Comparison of ENCODE assay signal across 10 mouse cellular contexts in genomic region chrX:11591391-11592187, GRCm38 (mm10).
A peak's percentile ranks its signal among the peaks of the same experiment; 100 is the strongest.
DNase-seq lines count a peak whose midpoint lies in the region; ATAC-seq and TF ChIP-seq lines count a peak whose summit lies in the region.
"Had no signal": no experiment of that assay in that cellular context is flagged by ENCODE, and none has a peak within 500 bp of the region (broad histone marks: within the 10 kb centered on the region; RNA-seq: fewer than 3 reads in every experiment).

No protein-coding gene starts in this region.

- no peaks in the 10 kb centered on the region for H3K27me3 ChIP-seq in kidney, postnatal 0 days (ENCODE audit: insufficient read depth, low read length)
- peaks cover 45% of the 10 kb centered on the region for H3K27me3 ChIP-seq in kidney, embryonic 15.5 days
- H3K27me3 ChIP-seq in lung, postnatal 0 days (replicated peaks; ENCODE audit: insufficient read depth, low read length) = no peaks in the 10 kb centered on the region

- no peaks in the 10 kb centered on the region for H3K9me3 ChIP-seq in kidney, postnatal 0 days (replicated peaks; ENCODE audit: low read length)
- H3K9me3 ChIP-seq in kidney, embryonic 15.5 days (replicated peaks) = no peaks in the 10 kb centered on the region
- no peaks in the 10 kb centered on the region for H3K9me3 ChIP-seq in lung, postnatal 0 days (ENCODE audit: low read length)
- H3K9me3 ChIP-seq: heart, embryonic 13.5 days had no signal

- peak; percentile 16 to 24 for DNase-seq in cerebellum, postnatal 14 days
- DNase-seq in cerebellum, adult 9-11 months = no peak
- peak; percentile 49 for DNase-seq in kidney, postnatal 0 days (ENCODE audit: low spot score)
- DNase-seq in brain, embryonic 14.5 days (ENCODE audit: low read depth) = peak; percentile 29
- DNase-seq in lung, postnatal 0 days (ENCODE audit: low spot score) = no peak
- DNase-seq in thymus, postnatal 4 days = no peak
- DNase-seq in thymus, postnatal 25 days = no peak
- DNase-seq: cerebellum, adult 8-10 months had no signal

- TF ChIP-seq POLR2A in brain, embryonic 14.5 days (IDR thresholded peaks at IDR 0.05; ENCODE audit: borderline replicate concordance, extremely low read depth, insufficient read depth, insufficient read length, poor library complexity, severe bottlenecking) = no peak

- H3K9ac ChIP-seq in kidney, postnatal 0 days (ENCODE audit: low read depth, low read length) = no peak overlapping the region
- H3K9ac ChIP-seq in kidney, embryonic 15.5 days = no peak overlapping the region
- H3K9ac ChIP-seq in lung, postnatal 0 days (replicated peaks; ENCODE audit: low read depth) = no peak overlapping the region
- H3K9ac ChIP-seq: heart, embryonic 13.5 days had no signal

- no peaks in the 10 kb centered on the region for H3K36me3 ChIP-seq in kidney, postnatal 0 days (ENCODE audit: insufficient read depth, low read length)
- H3K36me3 ChIP-seq in kidney, embryonic 15.5 days = no peaks in the 10 kb centered on the region
- H3K36me3 ChIP-seq in lung, postnatal 0 days (ENCODE audit: insufficient read depth, low read length) = no peaks in the 10 kb centered on the region
- H3K36me3 ChIP-seq: heart, embryonic 13.5 days had no signal

- no peak overlapping the region for H3K4me2 ChIP-seq in kidney, postnatal 0 days (ENCODE audit: low read length)
- H3K4me2 ChIP-seq in kidney, embryonic 15.5 days = no peak overlapping the region
- no peak overlapping the region for H3K4me2 ChIP-seq in lung, postnatal 0 days (replicated peaks; ENCODE audit: low read depth, low read length)
- H3K4me2 ChIP-seq: heart, embryonic 13.5 days had no signal

- peak; percentile 59 for TF ChIP-seq CTCF in kidney, postnatal 0 days (IDR thresholded peaks at IDR 0.05; ENCODE audit: low read depth)
- TF ChIP-seq CTCF in brain, embryonic 14.5 days (IDR thresholded peaks at IDR 0.05; ENCODE audit: borderline replicate concordance, extremely low read depth, insufficient read depth, insufficient read length) = peak; percentile 20; the same call in 1 of the 2 replicates
- peak; percentile 60 for TF ChIP-seq CTCF in lung, postnatal 0 days (IDR thresholded peaks at IDR 0.05)

- no peak for ATAC-seq in kidney, postnatal 0 days (replicated peaks; ENCODE audit: low FRiP score, low read depth)
- no peak for ATAC-seq in kidney, embryonic 15.5 days (replicated peaks; ENCODE audit: low FRiP score)
- ATAC-seq in lung, postnatal 0 days = no peak

- no peak overlapping the region for H3K4me3 ChIP-seq in kidney, postnatal 0 days (replicated peaks; ENCODE audit: low read depth, low read length)
- H3K4me3 ChIP-seq in kidney, embryonic 15.5 days (replicated peaks) = no peak overlapping the region
- no peak overlapping the region for H3K4me3 ChIP-seq in lung, postnatal 0 days (ENCODE audit: low read depth, low read length)
- H3K4me3 ChIP-seq: heart, embryonic 13.5 days had no signal

- 44% methylated on average over 10 of the region's 10 CpGs for WGBS in kidney, postnatal 0 days
- WGBS in kidney, embryonic 15.5 days = 33% methylated on average over 10 of the region's 10 CpGs
- 34% methylated on average over 10 of the region's 10 CpGs for WGBS in lung, postnatal 0 days

- TF ChIP-seq EP300 in lung, postnatal 0 days (IDR thresholded peaks at IDR 0.05) = no peak

- no peaks in the 10 kb centered on the region for H3K4me1 ChIP-seq in kidney, postnatal 0 days (replicated peaks; ENCODE audit: insufficient read depth, low read length)
- H3K4me1 ChIP-seq in kidney, embryonic 15.5 days = peaks cover 18% of the 10 kb centered on the region; the same call in 1 of the 2 replicates
- H3K4me1 ChIP-seq in lung, postnatal 0 days (ENCODE audit: insufficient read depth, low read depth, low read length) = no peaks in the 10 kb centered on the region

- H3K27ac ChIP-seq in kidney, postnatal 0 days = no peak overlapping the region
- no peak overlapping the region for H3K27ac ChIP-seq in kidney, embryonic 15.5 days
- H3K27ac ChIP-seq in lung, postnatal 0 days (ENCODE audit: low read length) = no peak overlapping the region
- H3K27ac ChIP-seq: heart, embryonic 13.5 days had no signal

Comparison
In these comparisons a context has a peak if more than half of its experiments do, and no peak if none do; other contexts are left out.
1. DNase-seq: peak in cerebellum, postnatal 14 days (2 of 2), kidney, postnatal 0 days (single experiment) and brain, embryonic 14.5 days (single experiment); none in cerebellum, adult 9-11 months (single experiment), lung, postnatal 0 days (single experiment), thymus, postnatal 4 days (single experiment) and thymus, postnatal 25 days (single experiment).
2. Peak in every context shown above with its lines, with median percentiles within 50 percentile points of each other: CTCF ChIP-seq.